Mouse (Mus musculus) megakaryocyte-erythroid progenitor cell, adult 5 weeks (primary cell): ENCODE measurements around the gene Thnsl1. TPM values are rescaled to one million over a fixed set of nuclear protein-coding genes. Genes with fewer than 3 reads are reported as not detected.

Source experiments
- polyA plus RNA-seq: library from polyadenylated mRNA; stranded (reverse); fragments of >175 nt; gene quantifications from 2 replicates; pipeline ENCODE4 v1.2.3, GENCODE M21; 2012

Gene Thnsl1
- polyA plus RNA-seq = 0.54 and 0.56 TPM in 2 replicates

GRCm38 (mm10) chr2:21204912-21205830 is at the start of gene Thnsl1, which contains the start of gene Enkur:
TSS of gene Thnsl1 (plus strand) at chr2:21205724.
TSS of gene Enkur (minus strand) at chr2:21205365.

Other genes starting within 250 kb of the Thnsl1 start
- 19.0 and 20.7 TPM in 2 replicates for gene Arhgap21, start 236.8 kb upstream of the Thnsl1 start, polyA plus RNA-seq
- 0.14 and 0.23 TPM in 2 replicates for gene Enkur, start 359 bp upstream of the Thnsl1 start, polyA plus RNA-seq
- not detected in 2 replicates for gene Gpr158, start 161.8 kb downstream of the Thnsl1 start, polyA plus RNA-seq